Mouse (Mus musculus) CH12.LX (cell line): ENCODE data around the gene Stk39. TPM values are rescaled to one million over a fixed set of nuclear protein-coding genes. Genes with fewer than 3 reads are reported as not detected.

Experiments
- DNase-seq: peaks from one replicate; pipeline ENCODE4 v3.0.0-alpha.2; 2013; ENCODE audit errors: extremely low read depth
- H3K27ac ChIP-seq: 2 replicates; pipeline ENCODE4 v1.5.1; 2012; ENCODE audit warnings: low read depth, mild to moderate bottlenecking, control low read depth, moderate library complexity; ENCODE audit not compliant: insufficient read depth
- H3K27me3 ChIP-seq: replicated peaks from 2 replicates; pipeline ENCODE3; 2012; ENCODE audit warnings: inconsistent platforms
- H3K36me3 ChIP-seq, 2 experiments: replicated peaks in 1 of 2; 2 replicates each; pipeline versions ENCODE3 to v1.6.1; 2012; ENCODE audit warnings: inconsistent platforms in 1 of 2, low read length in 1 of 2, mild to moderate bottlenecking in 1 of 2, mixed read lengths in 1 of 2, moderate library complexity in 1 of 2; ENCODE audit not compliant: control insufficient read depth in 1 of 2, insufficient read depth in 1 of 2
- H3K4me1 ChIP-seq, 2 experiments: 2 replicates each; pipeline ENCODE4 v1.6.1; 2012; ENCODE audit warnings: inconsistent platforms in 1 of 2, moderate library complexity in 1 of 2; ENCODE audit not compliant: insufficient read depth in 2 of 2, control insufficient read depth in 1 of 2
- H3K4me2 ChIP-seq: 2 replicates; pipeline ENCODE4 v1.6.1; 2012; ENCODE audit warnings: low read depth, mild to moderate bottlenecking, control low read depth; ENCODE audit not compliant: poor library complexity, insufficient read depth, severe bottlenecking
- H3K4me3 ChIP-seq, 3 experiments: fragments of 150-350 bp in 1 of 3; sonication (generic) in 1 of 3; replicated peaks in 1 of 3; 2 replicates each; pipeline versions ENCODE3 to v1.5.1; 2011 to 2012; ENCODE audit warnings: low read depth in 2 of 3, low read length in 2 of 3, mild to moderate bottlenecking in 2 of 3, moderate library complexity in 2 of 3, control low read depth in 1 of 3, improper control_type of control experiment in 1 of 3, inconsistent platforms in 1 of 3, mixed read lengths in 1 of 3; ENCODE audit not compliant: poor library complexity in 1 of 3
- H3K79me2 ChIP-seq: replicated peaks from 2 replicates; pipeline ENCODE4 v1.6.1; 2012; ENCODE audit warnings: mild to moderate bottlenecking, moderate library complexity; ENCODE audit not compliant: control insufficient read depth, poor library complexity, insufficient read depth, severe bottlenecking; ENCODE audit errors: extremely low read depth
- H3K9ac ChIP-seq: 2 replicates; pipeline ENCODE4 v1.6.1; 2012; ENCODE audit warnings: low read depth, mild to moderate bottlenecking, control low read depth, moderate library complexity; ENCODE audit not compliant: insufficient read depth
- H3K9me3 ChIP-seq: replicated peaks from 2 replicates; pipeline ENCODE3; 2012; ENCODE audit warnings: low read length, inconsistent platforms, mixed read lengths
- BHLHE40 ChIP-seq: IDR thresholded peaks from 2 replicates; pipeline ENCODE4 v1.6.1; 2011; ENCODE audit warnings: mild to moderate bottlenecking, low read depth, low read length, improper control_type of control experiment
- CHD1 ChIP-seq: IDR thresholded peaks from 2 replicates; pipeline ENCODE4 v1.6.1; 2012; ENCODE audit warnings: low read depth, low read length, improper control_type of control experiment, inconsistent platforms
- CTCF ChIP-seq, 2 experiments: IDR thresholded peaks in 1 of 2; conservative IDR thresholded peaks in 1 of 2; 2 replicates each; pipeline ENCODE4 v1.5.1; 2011 to 2012; ENCODE audit warnings: low read depth in 2 of 2, low read length in 2 of 2, improper control_type of control experiment in 1 of 2, inconsistent platforms in 1 of 2, mild to moderate bottlenecking in 1 of 2, moderate library complexity in 1 of 2
- ELF1 ChIP-seq: IDR thresholded peaks from 2 replicates; pipeline ENCODE4 v1.6.1; 2014; ENCODE audit warnings: low read depth, mild to moderate bottlenecking, inconsistent platforms, low read length, improper control_type of control experiment
- ETS1 ChIP-seq: conservative IDR thresholded peaks from 2 replicates; pipeline ENCODE4 v1.6.1; 2012; ENCODE audit warnings: low read depth, mild to moderate bottlenecking, inconsistent platforms, low read length, improper control_type of control experiment, moderate library complexity
- IRF4 ChIP-seq: IDR thresholded peaks from 2 replicates; pipeline ENCODE4 v1.6.1; 2014; ENCODE audit warnings: low read depth, mild to moderate bottlenecking, inconsistent platforms, low read length, improper control_type of control experiment
- KAT2A ChIP-seq: IDR thresholded peaks from 2 replicates; pipeline ENCODE4 v1.6.1; 2012; ENCODE audit warnings: low read length, improper control_type of control experiment, inconsistent platforms; ENCODE audit not compliant: insufficient replicate concordance
- MAFK ChIP-seq: IDR thresholded peaks from 2 replicates; pipeline ENCODE4 v1.6.1; 2011; ENCODE audit warnings: low read length, improper control_type of control experiment; ENCODE audit not compliant: insufficient replicate concordance
- MAX ChIP-seq: IDR thresholded peaks from 2 replicates; pipeline ENCODE4 v1.6.1; 2011; ENCODE audit warnings: low read length, improper control_type of control experiment
- NELFE ChIP-seq: IDR thresholded peaks from 2 replicates; pipeline ENCODE4 v1.6.1; 2011; ENCODE audit warnings: low read depth, low read length, improper control_type of control experiment
- PAX5 ChIP-seq: IDR thresholded peaks from 2 replicates; pipeline ENCODE4 v1.6.1; 2012; ENCODE audit warnings: low read length, inconsistent platforms, mixed read lengths
- POLR2AphosphoS2 ChIP-seq: IDR thresholded peaks from 2 replicates; pipeline ENCODE4 v1.6.1; 2011; ENCODE audit warnings: low read depth, low read length, improper control_type of control experiment
- RCOR1 ChIP-seq: conservative IDR thresholded peaks from 2 replicates; pipeline ENCODE4 v1.6.1; 2012; ENCODE audit warnings: low read depth, mild to moderate bottlenecking, inconsistent platforms, low read length, improper control_type of control experiment
- SMC3 ChIP-seq: IDR thresholded peaks from 2 replicates; pipeline ENCODE4 v1.6.1; 2011; ENCODE audit warnings: low read depth, low read length, improper control_type of control experiment
- TBP ChIP-seq: conservative IDR thresholded peaks from 2 replicates; pipeline ENCODE4 v1.6.1; 2011; ENCODE audit warnings: low read depth, low read length, improper control_type of control experiment
- TCF12 ChIP-seq: IDR thresholded peaks from 2 replicates; pipeline ENCODE4 v1.6.1; 2014; ENCODE audit warnings: low read depth, mild to moderate bottlenecking, inconsistent platforms, low read length, improper control_type of control experiment
- USF2 ChIP-seq: conservative IDR thresholded peaks from 2 replicates; pipeline ENCODE4 v1.6.1; 2011; ENCODE audit warnings: low read depth, low read length, improper control_type of control experiment
- ZKSCAN1 ChIP-seq: IDR thresholded peaks from 2 replicates; pipeline ENCODE4 v1.6.1; 2012; ENCODE audit warnings: low read depth, inconsistent platforms, low read length, improper control_type of control experiment, borderline replicate concordance
- ZMIZ1 ChIP-seq: IDR thresholded peaks from 2 replicates; pipeline ENCODE4 v1.6.1; 2012; ENCODE audit warnings: low read depth, mild to moderate bottlenecking, inconsistent platforms, low read length, improper control_type of control experiment
- ZNF384 ChIP-seq: IDR thresholded peaks from 2 replicates; pipeline ENCODE4 v1.6.1; 2012; ENCODE audit warnings: low read depth, low read length, improper control_type of control experiment, inconsistent platforms
- dilution Hi-C: fragments of 300-500 bp; cut with MboI; formaldehyde crosslinking; loops from 2 replicates; pipeline ENCODE4 v1.14.3; 2020; ENCODE audit warnings: low sequenced_read_pairs; ENCODE audit not compliant: extremely low pct_unique_long_range_greater_than_20kb, extremely low pct_ligation_motif_present
- in situ Hi-C: fragments of 300-500 bp; cut with MboI; formaldehyde crosslinking; loops from 3 replicates; pipeline ENCODE4 v1.14.3; 2019; ENCODE audit warnings: low sequenced_read_pairs, low pct_ligation_motif_present, low pct_unique_long_range_greater_than_20kb, mixed read lengths
- polyA plus RNA-seq: library from polyadenylated mRNA; unstranded; fragments of >175 nt; gene quantifications from 2 replicates; pipeline ENCODE4 v1.2.1, GENCODE M21; 2012; ENCODE audit warnings: low read depth; ENCODE audit not compliant: insufficient read length
- total RNA-seq, 2 experiments: library from RNA; depleted of rRNA; stranded (reverse); fragments of 300-350 nt in 1 of 2; fragments of >200 nt in 1 of 2; gene quantifications; 2 replicates each; pipeline ENCODE4 v1.2.3; 2012 to 2014

The Stk39 gene
- total and polyA plus RNA-seq, 3 experiments: not detected

DNA sequence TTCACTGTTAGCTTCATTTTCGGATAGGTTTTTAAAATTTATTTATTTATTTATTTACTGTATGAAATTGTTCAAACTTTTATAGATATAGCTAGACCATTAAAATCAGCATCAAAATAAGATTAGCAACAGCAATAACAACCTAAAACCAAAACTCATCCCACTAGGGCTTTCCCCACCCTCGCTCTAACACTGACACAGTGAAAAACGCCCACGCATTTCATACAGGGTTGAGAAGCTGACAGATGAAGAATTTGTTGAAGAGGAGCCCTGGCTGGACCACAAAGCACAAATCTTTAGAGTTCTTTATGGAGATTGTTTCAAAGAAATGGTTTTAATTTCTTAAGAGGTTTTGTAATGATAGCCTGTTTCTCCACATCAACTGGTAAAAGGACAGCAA is 310.1 kb downstream of the Stk39 start:
- H3K9ac ChIP-seq: no peak overlapping the region
- H3K79me2 ChIP-seq: no peaks in the 10 kb centered on the region
- H3K4me3 ChIP-seq: no peak overlapping the region
- dilution Hi-C loops: no loop called here
- no peaks in the 10 kb centered on the region for H3K27me3 ChIP-seq
- H3K27ac ChIP-seq: no peak overlapping the region
- TF ChIP-seq MAFK (no peak), ZKSCAN1 (no peak), CHD1 (no peak), SMC3 (no peak), ETS1 (no peak), TCF12 (no peak), ZMIZ1 (no peak), ZNF384 (no peak), CTCF (conservative IDR thresholded peaks at IDR 0.05 in 1 of 2, IDR thresholded peaks at IDR 0.05 in 1 of 2; ENCODE audit: low read depth in 2 of 2, low read length in 2 of 2) (no peak), PAX5 (no peak), USF2 (no peak), POLR2AphosphoS2 (no peak), MAX (no peak), ELF1 (no peak)
- no peaks in the 10 kb centered on the region for H3K36me3 ChIP-seq
- H3K4me2 ChIP-seq: no peak overlapping the region
- in situ Hi-C loops: no loop called here
- no peaks in the 10 kb centered on the region for H3K4me1 ChIP-seq
- H3K9me3 ChIP-seq: peaks cover 55% of the 10 kb centered on the region
- no peak for DNase-seq

DNA sequence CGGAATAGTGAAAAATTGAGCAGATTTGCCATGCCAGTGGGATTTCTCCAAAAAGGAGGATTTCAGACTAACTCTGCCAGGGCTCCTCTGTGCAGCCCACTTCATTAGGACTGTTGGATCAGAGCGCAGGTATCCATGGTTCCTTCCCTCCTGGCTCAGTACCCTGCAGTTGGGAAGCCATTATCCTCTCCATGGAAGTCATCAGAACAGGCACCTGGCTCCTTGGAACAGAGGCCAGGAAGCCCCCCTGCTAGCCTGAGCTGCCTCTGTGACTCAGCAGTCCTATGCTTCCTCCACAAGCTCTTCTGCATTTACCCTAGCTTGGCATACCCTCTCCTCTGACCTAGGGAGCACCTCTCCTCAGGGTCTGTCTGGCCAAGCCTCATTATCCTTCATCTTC is 311.5 kb downstream of the Stk39 start:
- Histone ChIP-seq H3K4me2 (no peak overlapping the region), H3K4me1 (no peaks in the 10 kb centered on the region), H3K36me3 (no peaks in the 10 kb centered on the region), H3K4me3 (no peak overlapping the region), H3K79me2 (no peaks in the 10 kb centered on the region)
- dilution Hi-C loops: no loop called here
- in situ Hi-C loops: no loop called here
- no peak for DNase-seq
- TF ChIP-seq RCOR1: no peak
- TF ChIP-seq BHLHE40: no peak
- no peak for TF ChIP-seq KAT2A
- TF ChIP-seq NELFE: no peak
- no peak for TF ChIP-seq CTCF (conservative IDR thresholded peaks at IDR 0.05 in 1 of 2, IDR thresholded peaks at IDR 0.05 in 1 of 2; ENCODE audit: low read depth in 2 of 2, low read length in 2 of 2)
- TF ChIP-seq ETS1: no peak
- no peak for TF ChIP-seq MAFK
- no peak for TF ChIP-seq SMC3
- TF ChIP-seq IRF4: no peak
- no peak for TF ChIP-seq ZMIZ1
- no peak for TF ChIP-seq TBP
- TF ChIP-seq ZKSCAN1: no peak
- TF ChIP-seq, all 38 proteins: peak for 0
- Histone ChIP-seq H3K9ac (no peak overlapping the region), H3K27me3 (no peaks in the 10 kb centered on the region), H3K27ac (no peak overlapping the region), H3K9me3 (peaks cover 57% of the 10 kb centered on the region)

Other genes starting within 250 kb of the Stk39 start
- not detected in 2 replicates for gene 4933409G03Rik, start 110.1 kb upstream of the Stk39 start, total RNA-seq (2012; rRNA removed)
- not detected in 2 replicates for gene 4933409G03Rik, start 110.1 kb upstream of the Stk39 start, total RNA-seq (2014; rRNA removed)
- gene 4933409G03Rik, start 110.1 kb upstream of the Stk39 start, polyA plus RNA-seq: not detected in 2 replicates
- gene 4932414N04Rik, start 184.2 kb upstream of the Stk39 start, total RNA-seq (2012; rRNA removed): not detected in 2 replicates
- gene 4932414N04Rik, start 184.2 kb upstream of the Stk39 start, total RNA-seq (2014; rRNA removed): not detected in 2 replicates
- gene 4932414N04Rik, start 184.2 kb upstream of the Stk39 start, polyA plus RNA-seq: not detected in 2 replicates